Mouse (Mus musculus) liver, adult 2 months (tissue): Measurements from ENCODE around the gene Ext2.

Source experiments
- CTCF ChIP-seq: fragments of 200-500 bp; IDR thresholded peaks from 2 replicates; pipeline ENCODE4 v1.5.1; 2011; ENCODE audit warnings: low read depth, low read length, control low read depth
- POLR2A ChIP-seq: fragments of 200-500 bp; IDR thresholded peaks from 2 replicates; pipeline ENCODE4 v1.6.1; 2011; ENCODE audit warnings: low read length, control low read depth; ENCODE audit not compliant: insufficient read depth; ENCODE audit errors: extremely low read depth

- TF ChIP-seq CTCF (no peak), POLR2A (no peak)
These were observed 145.1 kb downstream of the Ext2 start for GRCm38 (mm10) chr2:93677231-93677630.
